Mouse (Mus musculus) frontal cortex, postnatal 14 days (tissue): ENCODE results near the gene Mpp5.

Experiments
- DNase-seq, 2 experiments: peaks; one replicate each; pipeline ENCODE4 v3.0.0; 2022; ENCODE audit warnings: low spot score in 2 of 2

Mpp5 gene

GRCm38 (mm10) chr12:78848246-78848645 is 99.5 kb downstream of the Mpp5 start:
- DNase-seq, result no peak

- DNase-seq, result no peak
These were observed 112.3 kb downstream of the Mpp5 start for GRCm38 (mm10) chr12:78860921-78861495.

- DNase-seq, result peak; percentile 98 to 99
These were observed 113.0 kb downstream of the Mpp5 start, which contains the start of the genes Atp6v1d and Eif2s1 for GRCm38 (mm10) chr12:78861496-78862253. TSS of gene Atp6v1d (minus strand) at chr12:78861638. TSS of gene Eif2s1 (plus strand) at chr12:78861819.

- DNase-seq, result no peak
These were observed 113.6 kb downstream of the Mpp5 start for GRCm38 (mm10) chr12:78862254-78862730.

- DNase-seq, result no peak
These were observed 116.7 kb downstream of the Mpp5 start for GRCm38 (mm10) chr12:78865434-78865833.

GRCm38 (mm10) chr12:78868115-78868514 is 119.4 kb downstream of the Mpp5 start:
- DNase-seq, result no peak

- no peak for DNase-seq
These were observed 125.9 kb downstream of the Mpp5 start for GRCm38 (mm10) chr12:78874581-78874980.

- DNase-seq, result no peak
These were observed 141.4 kb downstream of the Mpp5 start for GRCm38 (mm10) chr12:78890062-78890461.
